ENCODE assay signal across 28 mouse cellular contexts in genomic region chr13:44151526-44151925, GRCm38 (mm10).
"Had no signal": no experiment of that assay in that cellular context is flagged by ENCODE, and none has a peak within 500 bp of the region (broad histone marks: within the 10 kb centered on the region; RNA-seq: fewer than 3 reads in every experiment).

No protein-coding gene starts in this region.

- H3K27ac ChIP-seq: embryonic facial prominence, embryonic 10.5 days; embryonic facial prominence, embryonic 12.5 days; embryonic facial prominence, embryonic 13.5 days; embryonic facial prominence, embryonic 15.5 days; forebrain, embryonic 12.5 days; forebrain, embryonic 13.5 days; forebrain, embryonic 15.5 days; gastrocnemius, adult 2 months; heart, adult 2 months had no signal

- ATAC-seq: forebrain, embryonic 13.5 days; forebrain, embryonic 14.5 days; forebrain, embryonic 15.5 days; forebrain, embryonic 16.5 days; forebrain, postnatal 0 days had no signal

- H3K36me3 ChIP-seq: embryonic facial prominence, embryonic 10.5 days; embryonic facial prominence, embryonic 12.5 days; embryonic facial prominence, embryonic 13.5 days; embryonic facial prominence, embryonic 15.5 days; forebrain, embryonic 10.5 days; forebrain, embryonic 12.5 days; forebrain, embryonic 15.5 days had no signal

- H3K4me1 ChIP-seq: embryonic facial prominence, embryonic 15.5 days; forebrain, embryonic 10.5 days; forebrain, embryonic 12.5 days; forebrain, embryonic 13.5 days; forebrain, embryonic 15.5 days had no signal

- H3K9me3 ChIP-seq: embryonic facial prominence, embryonic 12.5 days; embryonic facial prominence, embryonic 15.5 days; forebrain, embryonic 15.5 days had no signal

- DNase-seq: cerebellum, adult 2 months; cerebellum, adult 8-10 months; cerebellum, adult 9-10 months; cerebellum, adult 9-11 months; cerebellum, postnatal 10 days; cerebellum, postnatal 14 days; cerebellum, postnatal 25 days; cerebellum, postnatal 36 days; embryo, embryonic 11 days; forebrain, postnatal 0 days; gastrocnemius, adult 2 months; gastrocnemius, postnatal 10 days; gastrocnemius, postnatal 14 days; gastrocnemius, postnatal 25 days; gastrocnemius, postnatal 36 days; heart, adult 18-20 months; heart, adult 2 months had no signal

- H3K27me3 ChIP-seq: embryonic facial prominence, embryonic 12.5 days; embryonic facial prominence, embryonic 13.5 days; embryonic facial prominence, embryonic 15.5 days; forebrain, embryonic 12.5 days; forebrain, embryonic 13.5 days; forebrain, embryonic 15.5 days had no signal

- H3K4me3 ChIP-seq: embryonic facial prominence, embryonic 10.5 days; embryonic facial prominence, embryonic 12.5 days; embryonic facial prominence, embryonic 13.5 days; embryonic facial prominence, embryonic 15.5 days; erythroblast, embryonic 14.5 days; forebrain, embryonic 10.5 days; forebrain, embryonic 12.5 days; forebrain, embryonic 13.5 days; forebrain, embryonic 15.5 days; gastrocnemius, adult 2 months; heart, adult 2 months had no signal

- H3K9ac ChIP-seq: embryonic facial prominence, embryonic 12.5 days; embryonic facial prominence, embryonic 13.5 days; embryonic facial prominence, embryonic 15.5 days; forebrain, embryonic 12.5 days; forebrain, embryonic 13.5 days; forebrain, embryonic 15.5 days; forebrain, postnatal 0 days had no signal

- H3K4me2 ChIP-seq: embryonic facial prominence, embryonic 12.5 days; embryonic facial prominence, embryonic 13.5 days; embryonic facial prominence, embryonic 15.5 days; forebrain, embryonic 12.5 days; forebrain, embryonic 13.5 days; forebrain, embryonic 15.5 days had no signal
